Mouse (Mus musculus) embryonic stem cell, embryonic (primary cell): Measurements from ENCODE around the gene Alx3.

ENCODE experiments used
- CTCF ChIA-PET, 4 experiments: fragments of 300-600 bp in 2 of 4; fragments of 350-600 bp in 2 of 4; sonication (Branson Sonifier 250); formaldehyde crosslinking; loops; one replicate each; lab custom pipeline; 2022; ENCODE audit warnings: inconsistent platforms in 2 of 4; lab: Charles Lee
- POLR2A ChIA-PET, 4 experiments: fragments of 300-600 bp in 2 of 4; fragments of 350-600 bp in 2 of 4; sonication (Branson Sonifier 250); formaldehyde crosslinking; loops; one replicate each; lab custom pipeline; 2022; ENCODE audit warnings: antibody characterized with exemption in 4 of 4, inconsistent platforms in 1 of 4; lab: Charles Lee

Gene Alx3

DNA sequence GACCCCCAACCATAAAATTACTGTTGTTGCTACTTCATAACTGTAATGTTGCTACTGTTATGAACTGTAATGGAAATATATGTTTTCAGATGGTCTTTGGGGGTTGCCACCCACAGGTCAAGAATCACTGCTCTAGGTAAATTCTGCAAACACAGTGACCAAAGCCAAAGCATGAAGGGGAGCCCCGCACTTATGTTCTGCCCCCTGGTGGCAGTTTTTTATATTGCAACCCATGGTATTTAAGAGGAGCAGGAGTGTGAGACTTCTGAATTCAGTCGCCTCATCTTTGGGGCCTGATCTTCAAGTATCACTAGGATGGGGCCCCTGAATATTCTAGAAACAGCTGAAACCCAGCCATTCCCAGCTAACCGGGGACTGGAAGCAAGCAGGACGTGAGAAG lies 15.4 kb upstream of the Alx3 start:
- CTCF ChIA-PET: interaction anchor here in 2 of 4 experiments (0.6 to 1.7 kb wide), 3 partner anchors 10 to 33 kb away, joined by 4 to 6 read pairs (median 5); no protein-coding TSS in a partner anchor
- POLR2A ChIA-PET: no interaction called here

GRCm38 (mm10) chr3:107581103-107582010 lies 13.5 kb upstream of the Alx3 start:
- ChIA-PET POLR2A (interaction anchor here in 3 of 4 experiments (0.7 to 1.2 kb wide), 3 partner anchors 16 to 990 kb away, joined by 3 read pairs; partner anchors contain the start of gene Taf13 (in 1 of the 3)), CTCF (interaction anchor here in 3 of 4 experiments (0.6 to 1.9 kb wide), 5 partner anchors 11 to 590 kb away, joined by 4 to 5 read pairs (median 5); no protein-coding TSS in a partner anchor)

- CTCF ChIA-PET: interaction anchor here in 2 of 4 experiments (0.8 to 1.6 kb wide), 2 partner anchors 11 to 349 kb away, joined by 3 read pairs; partner anchors contain the start of gene Gstm7 (in 1 of the 2)
- POLR2A ChIA-PET: interaction anchor here in 1 of 4 experiments (0.7 kb wide), 1 partner anchor 18 kb away, joined by 3 read pairs; no protein-coding TSS in a partner anchor
Observed at GRCm38 (mm10) chr3:107582130-107582874, 12.5 kb upstream of the Alx3 start.

- POLR2A ChIA-PET: interaction anchor here in 2 of 4 experiments (0.6 to 1.8 kb wide), 4 partner anchors 11 to 112 kb away, joined by 3 to 9 read pairs (median 4); partner anchors contain the start of gene Alx3 (in 1 of the 2)
- CTCF ChIA-PET: interaction anchor here in 1 of 4 experiments (1.6 kb wide), 1 partner anchor 12 kb away, joined by 3 read pairs; no protein-coding TSS in a partner anchor
Observed at GRCm38 (mm10) chr3:107582875-107583767, 11.7 kb upstream of the Alx3 start.

DNA sequence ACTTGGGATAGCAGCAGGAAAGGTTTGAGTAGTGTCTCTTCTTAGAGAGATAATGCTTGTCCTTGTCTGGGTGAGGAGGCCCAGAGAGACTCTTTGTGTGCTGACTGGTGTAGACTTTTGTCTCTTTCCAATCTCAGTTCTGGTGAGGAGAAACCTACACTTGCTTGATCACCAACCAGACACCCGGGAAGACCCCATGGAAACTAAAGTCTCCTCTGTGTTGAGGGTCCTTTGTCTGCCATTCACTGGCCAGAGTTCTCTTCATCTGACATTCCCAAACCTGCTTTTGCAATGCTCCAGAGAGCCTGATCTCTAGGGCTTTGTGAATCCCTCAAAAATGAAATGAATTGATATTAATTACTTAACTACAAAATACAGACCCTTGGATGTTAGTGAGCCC lies 10.9 kb upstream of the Alx3 start:
- CTCF ChIA-PET: interaction anchor here in 1 of 4 experiments (1.6 kb wide), 1 partner anchor 13 kb away, joined by 3 read pairs; no protein-coding TSS in a partner anchor
- POLR2A ChIA-PET: interaction anchor here in 1 of 4 experiments (0.7 to 1.8 kb wide), 4 partner anchors 11 to 25 kb away, joined by 3 to 9 read pairs (median 4); partner anchors contain the start of gene Alx3

- POLR2A ChIA-PET: no interaction called here
- CTCF ChIA-PET: no interaction called here
Observed at GRCm38 (mm10) chr3:107586504-107586903, 8.3 kb upstream of the Alx3 start.

- POLR2A ChIA-PET: interaction anchor here in 2 of 4 experiments (0.6 to 1.2 kb wide), 4 partner anchors 32 to 1655 kb away, joined by 3 to 4 read pairs (median 4); no protein-coding TSS in a partner anchor
- CTCF ChIA-PET: interaction anchor here in 1 of 4 experiments (0.6 kb wide), 1 partner anchor 501 kb away, joined by 3 read pairs; the partner anchor contains the start of gene Gnat2
Observed at GRCm38 (mm10) chr3:107591612-107592011, 3.2 kb upstream of the Alx3 start.

- ChIA-PET CTCF (interaction anchor here in 3 of 4 experiments (0.5 to 1.6 kb wide), 5 partner anchors 12 to 729 kb away, joined by 3 to 16 read pairs (median 5); no protein-coding TSS in a partner anchor), POLR2A (interaction anchor here in 1 of 4 experiments (1.7 kb wide), 1 partner anchor 10 kb away, joined by 9 read pairs; no protein-coding TSS in a partner anchor)
Observed at GRCm38 (mm10) chr3:107593632-107594031, 1.2 kb upstream of the Alx3 start.

DNA sequence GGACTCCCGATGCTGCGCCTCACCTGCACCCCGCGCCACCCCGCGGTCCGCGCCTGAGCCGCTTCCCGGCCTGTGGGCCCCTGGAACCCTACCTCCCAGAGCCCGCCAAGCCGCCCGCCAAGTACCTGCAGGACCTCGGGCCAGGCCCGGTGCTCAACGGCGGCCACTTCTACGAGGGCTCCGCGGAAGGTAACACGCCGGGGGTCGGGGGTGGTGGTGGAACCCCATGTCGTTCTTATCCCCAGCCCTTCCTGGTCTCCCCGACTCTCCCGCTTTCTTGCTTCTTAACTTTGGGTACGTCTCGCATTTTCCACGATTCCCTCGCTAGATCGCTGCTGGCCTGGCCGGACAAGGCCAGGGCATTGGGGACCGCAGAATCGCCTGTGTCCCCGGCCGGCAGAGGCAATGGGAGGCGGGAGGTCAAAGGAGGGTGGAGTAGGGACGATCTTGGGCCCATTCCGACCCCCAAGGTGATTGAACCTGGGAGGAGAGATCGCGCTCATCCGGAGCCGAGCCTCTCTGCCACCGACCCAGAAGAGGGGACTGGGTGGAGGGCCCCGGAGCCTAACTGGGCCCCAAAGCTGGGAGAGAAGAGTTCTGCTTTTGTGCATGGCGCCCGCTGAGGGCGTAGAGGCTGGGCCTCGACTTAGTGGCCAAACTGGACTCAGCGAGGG lies 570 bp downstream of the Alx3 start:
- CTCF ChIA-PET: interaction anchor here in 3 of 4 experiments (0.6 to 1.6 kb wide), 4 partner anchors 10 to 268 kb away, joined by 3 to 7 read pairs (median 4); no protein-coding TSS in a partner anchor

DNA sequence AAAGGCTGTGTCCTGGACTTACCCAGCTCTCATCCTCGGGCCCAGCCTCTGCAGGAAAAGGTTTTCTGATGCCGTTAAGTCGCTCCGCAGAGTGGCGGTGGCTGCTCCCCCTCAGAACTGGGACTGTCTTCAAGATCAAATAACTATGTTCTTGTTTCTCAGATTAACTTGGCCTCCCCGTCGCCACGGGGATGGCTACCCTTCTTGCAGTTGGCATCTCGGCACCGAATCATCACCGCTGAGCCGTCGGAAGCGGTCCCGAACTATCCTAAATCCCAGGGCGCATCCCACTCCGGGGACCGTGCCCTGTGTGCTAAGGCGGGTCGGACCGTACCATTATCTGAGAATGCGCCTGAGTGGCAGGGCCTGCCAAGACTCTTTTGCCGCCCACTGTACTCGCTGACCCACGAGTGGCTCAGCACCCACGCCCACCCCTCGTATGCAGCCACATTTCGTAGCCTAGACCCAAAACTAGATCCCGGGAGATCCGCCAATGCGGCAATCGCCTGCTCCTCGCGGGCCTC lies 1.2 kb downstream of the Alx3 start:
- ChIA-PET CTCF (interaction anchor here in 1 of 4 experiments (1.4 kb wide), 1 partner anchor 9 kb away, joined by 3 read pairs; no protein-coding TSS in a partner anchor), POLR2A (interaction anchor here in 1 of 4 experiments (0.5 kb wide), 1 partner anchor 33 kb away, joined by 3 read pairs; no protein-coding TSS in a partner anchor)

More for the DNA sequence above, 570 bp downstream of the Alx3 start:
- POLR2A ChIA-PET: interaction anchor here in 1 of 4 experiments (0.5 to 1.7 kb wide), 3 partner anchors 12 to 675 kb away, joined by 3 to 9 read pairs (median 3); no protein-coding TSS in a partner anchor

- CTCF ChIA-PET: interaction anchor here in 1 of 4 experiments (1.4 to 1.8 kb wide), 2 partner anchors 9 to 16 kb away, joined by 3 to 4 read pairs; no protein-coding TSS in a partner anchor
- POLR2A ChIA-PET: interaction anchor here in 1 of 4 experiments (0.8 kb wide), 1 partner anchor 13 kb away, joined by 3 read pairs; no protein-coding TSS in a partner anchor
Observed at GRCm38 (mm10) chr3:107596559-107596958, 1.7 kb downstream of the Alx3 start.

GRCm38 (mm10) chr3:107597134-107597533 lies 2.3 kb downstream of the Alx3 start:
- POLR2A ChIA-PET: interaction anchor here in 2 of 4 experiments (0.6 to 1.9 kb wide), 6 partner anchors 9 to 1786 kb away, joined by 3 to 8 read pairs (median 4); no protein-coding TSS in a partner anchor
- CTCF ChIA-PET: interaction anchor here in 1 of 4 experiments (0.6 to 1.8 kb wide), 4 partner anchors 8 to 189 kb away, joined by 3 to 6 read pairs (median 4); no protein-coding TSS in a partner anchor

GRCm38 (mm10) chr3:107597586-107598389 lies 3.0 kb downstream of the Alx3 start:
- CTCF ChIA-PET: interaction anchor here in 3 of 4 experiments (0.6 to 1.8 kb wide), 5 partner anchors 9 to 189 kb away, joined by 3 to 11 read pairs (median 4); no protein-coding TSS in a partner anchor
- POLR2A ChIA-PET: interaction anchor here in 1 of 4 experiments (0.5 to 1.9 kb wide), 7 partner anchors 8 to 182 kb away, joined by 3 to 6 read pairs (median 4); no protein-coding TSS in a partner anchor

GRCm38 (mm10) chr3:107600127-107600526 lies 5.3 kb downstream of the Alx3 start:
- CTCF ChIA-PET: interaction anchor here in 2 of 4 experiments (0.6 to 1.4 kb wide), 3 partner anchors 13 to 306 kb away, joined by 3 to 7 read pairs (median 3); no protein-coding TSS in a partner anchor
- POLR2A ChIA-PET: interaction anchor here in 2 of 4 experiments (0.8 to 1.7 kb wide), 4 partner anchors 13 to 31 kb away, joined by 3 to 4 read pairs (median 4); partner anchors contain the start of genes Gm10961 (in 1 of the 2) and Strip1 (in 1 of the 2)
